Mouse (Mus musculus): ENCODE data around the gene Pcdh9. TPM values are rescaled to one million over a fixed set of nuclear protein-coding genes. Genes with fewer than 3 reads are reported as not detected.

The Pcdh9 gene
- polyA plus RNA-seq, 1 experiment from 2014 or later = 33.7 TPM

DNA sequence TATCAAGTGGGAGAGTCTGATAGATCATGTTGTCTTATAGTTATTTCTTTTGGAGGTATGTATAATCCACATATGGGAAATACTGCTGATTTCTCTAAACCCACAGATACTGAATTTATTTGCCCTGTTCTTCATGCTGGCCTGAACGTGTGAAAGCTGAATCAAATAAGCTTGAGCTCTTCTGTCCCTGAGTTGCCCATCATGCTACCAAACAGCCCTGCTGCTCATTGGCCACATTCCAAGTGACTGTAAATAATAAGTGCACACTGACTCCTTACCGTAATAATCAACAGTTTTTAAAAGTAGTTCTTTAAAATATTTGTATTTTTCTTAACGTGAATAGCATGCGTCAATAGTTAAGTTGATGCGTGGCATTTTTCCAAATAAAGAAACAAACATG lies 370.3 kb downstream of the Pcdh9 start:
- no peaks in the 10 kb centered on the region for H3K36me3 ChIP-seq (ENCODE audit: control insufficient read depth, insufficient read depth, low read length)
- ATAC-seq (ENCODE audit: low read depth) (no peak), DNase-seq (ENCODE audit: low spot score) (no peak)
- no peak overlapping the region for H3K27ac ChIP-seq (replicated peaks; ENCODE audit: low read depth, low read length)
- no peak overlapping the region for H3K9ac ChIP-seq (ENCODE audit: low read depth, low read length)
- 76% methylated on average over 5 of the region's 5 CpGs for WGBS
- no peak overlapping the region for H3K4me3 ChIP-seq (ENCODE audit: low read depth, low read length)
- H3K4me2 ChIP-seq (ENCODE audit: low read depth, low read length) = no peak overlapping the region
- no peaks in the 10 kb centered on the region for H3K9me3 ChIP-seq (ENCODE audit: control insufficient read depth, low read length)
- no peaks in the 10 kb centered on the region for H3K4me1 ChIP-seq (ENCODE audit: control insufficient read depth, insufficient read depth, low read length)
- H3K27me3 ChIP-seq (replicated peaks; ENCODE audit: control insufficient read depth, insufficient read depth, low read length) = no peaks in the 10 kb centered on the region

DNA sequence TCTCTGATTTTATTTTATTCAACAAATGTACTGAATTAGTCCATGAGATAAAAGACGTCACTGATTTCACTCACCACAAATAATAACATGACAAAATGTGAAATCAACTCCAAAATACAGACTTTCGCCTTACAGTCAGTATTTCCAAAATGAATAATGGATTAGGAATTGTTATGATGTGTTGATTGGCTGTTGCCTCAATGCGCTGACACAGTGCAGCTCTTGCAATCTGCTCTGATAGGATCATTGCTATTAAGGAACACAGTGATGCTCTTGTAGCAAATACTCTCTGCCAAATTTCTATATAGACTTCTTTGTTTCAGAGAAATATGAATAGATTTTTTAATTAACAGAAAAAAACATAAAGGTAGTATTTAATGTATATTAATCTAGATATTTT lies 373.8 kb downstream of the Pcdh9 start:
- DNase-seq (ENCODE audit: low spot score) = no peak
- no peak for ATAC-seq (ENCODE audit: low read depth)
- Histone ChIP-seq H3K9ac (ENCODE audit: low read depth, low read length) (no peak overlapping the region), H3K4me1 (ENCODE audit: control insufficient read depth, insufficient read depth, low read length) (peaks cover 4% of the 10 kb centered on the region; the same call in 1 of the 2 replicates), H3K9me3 (ENCODE audit: control insufficient read depth, low read length) (no peaks in the 10 kb centered on the region), H3K4me3 (ENCODE audit: low read depth, low read length) (no peak overlapping the region), H3K27ac (replicated peaks; ENCODE audit: low read depth, low read length) (no peak overlapping the region), H3K36me3 (ENCODE audit: control insufficient read depth, insufficient read depth, low read length) (no peaks in the 10 kb centered on the region), H3K4me2 (ENCODE audit: low read depth, low read length) (no peak overlapping the region), H3K27me3 (replicated peaks; ENCODE audit: control insufficient read depth, insufficient read depth, low read length) (no peaks in the 10 kb centered on the region)
- 82% methylated on average over 3 of the region's 3 CpGs for WGBS

- DNase-seq (ENCODE audit: low spot score) = peak; percentile 36
- no peak overlapping the region for H3K4me2 ChIP-seq (ENCODE audit: low read depth, low read length)
- no peaks in the 10 kb centered on the region for H3K4me1 ChIP-seq (ENCODE audit: control insufficient read depth, insufficient read depth, low read length)
- H3K4me3 ChIP-seq (ENCODE audit: low read depth, low read length) = no peak overlapping the region
- H3K9me3 ChIP-seq (ENCODE audit: control insufficient read depth, low read length) = no peaks in the 10 kb centered on the region
- no peak overlapping the region for H3K27ac ChIP-seq (replicated peaks; ENCODE audit: low read depth, low read length)
- no peaks in the 10 kb centered on the region for H3K36me3 ChIP-seq (ENCODE audit: control insufficient read depth, insufficient read depth, low read length)
- peak; percentile 86 for ATAC-seq (ENCODE audit: low read depth)
- no peaks in the 10 kb centered on the region for H3K27me3 ChIP-seq (replicated peaks; ENCODE audit: control insufficient read depth, insufficient read depth, low read length)
- no peak overlapping the region for H3K9ac ChIP-seq (ENCODE audit: low read depth, low read length)
Observed at GRCm38 (mm10) chr14:93506107-93506506, 384.4 kb downstream of the Pcdh9 start.

GRCm38 (mm10) chr14:93498813-93499690 lies 391.4 kb downstream of the Pcdh9 start:
- no peaks in the 10 kb centered on the region for H3K36me3 ChIP-seq (ENCODE audit: control insufficient read depth, insufficient read depth, low read length)
- DNase-seq (ENCODE audit: low spot score) (peak; percentile 86), ATAC-seq (ENCODE audit: low read depth) (peak; percentile 53; the same call in 1 of the 2 replicates)
- no peaks in the 10 kb centered on the region for H3K27me3 ChIP-seq (replicated peaks; ENCODE audit: control insufficient read depth, insufficient read depth, low read length)
- peak overlapping the region; percentile 18; the same call in 1 of the 2 replicates for H3K4me2 ChIP-seq (ENCODE audit: low read depth, low read length)
- WGBS = 38% methylated on average over 13 of the region's 13 CpGs
- no peaks in the 10 kb centered on the region for H3K9me3 ChIP-seq (ENCODE audit: control insufficient read depth, low read length)
- H3K4me1 ChIP-seq (ENCODE audit: control insufficient read depth, insufficient read depth, low read length) = no peaks in the 10 kb centered on the region
- 0 out of 2 replicates have a peak overlapping the region, but pooled peaks have one; percentile 48 for H3K27ac ChIP-seq (replicated peaks; ENCODE audit: low read depth, low read length)
- no peak overlapping the region for H3K4me3 ChIP-seq (ENCODE audit: low read depth, low read length)
- no peak overlapping the region for H3K9ac ChIP-seq (ENCODE audit: low read depth, low read length)

DNA sequence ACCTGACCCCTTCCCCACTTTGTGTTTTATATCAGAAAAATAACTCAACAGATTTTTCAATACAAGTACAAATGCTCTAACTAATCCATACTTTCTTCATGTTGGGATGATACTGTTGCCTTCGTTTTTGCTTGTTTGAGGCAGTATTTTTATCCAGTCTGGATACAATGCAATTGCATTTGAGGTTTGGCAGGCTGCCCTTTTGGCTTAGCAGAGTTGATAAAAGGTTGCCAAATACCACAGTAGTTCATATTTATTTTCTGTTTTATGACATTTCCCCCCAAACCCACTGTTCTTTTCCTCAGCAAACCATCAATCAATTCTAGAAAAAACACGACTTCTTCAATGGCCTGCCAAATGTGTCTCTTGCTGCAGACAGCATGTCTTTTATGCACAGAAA lies 415.5 kb downstream of the Pcdh9 start:
- Histone ChIP-seq H3K27me3 (replicated peaks; ENCODE audit: control insufficient read depth, insufficient read depth, low read length) (no peaks in the 10 kb centered on the region), H3K4me2 (ENCODE audit: low read depth, low read length) (no peak overlapping the region), H3K27ac (replicated peaks; ENCODE audit: low read depth, low read length) (no peak overlapping the region), H3K4me1 (ENCODE audit: control insufficient read depth, insufficient read depth, low read length) (no peaks in the 10 kb centered on the region), H3K36me3 (ENCODE audit: control insufficient read depth, insufficient read depth, low read length) (no peaks in the 10 kb centered on the region), H3K4me3 (ENCODE audit: low read depth, low read length) (no peak overlapping the region), H3K9ac (ENCODE audit: low read depth, low read length) (no peak overlapping the region), H3K9me3 (ENCODE audit: control insufficient read depth, low read length) (no peaks in the 10 kb centered on the region)
- WGBS = 41% methylated on average over 2 of the region's 2 CpGs
- DNase-seq (ENCODE audit: low spot score) (peak; percentile 80), ATAC-seq (ENCODE audit: low read depth) (no peak)

DNA sequence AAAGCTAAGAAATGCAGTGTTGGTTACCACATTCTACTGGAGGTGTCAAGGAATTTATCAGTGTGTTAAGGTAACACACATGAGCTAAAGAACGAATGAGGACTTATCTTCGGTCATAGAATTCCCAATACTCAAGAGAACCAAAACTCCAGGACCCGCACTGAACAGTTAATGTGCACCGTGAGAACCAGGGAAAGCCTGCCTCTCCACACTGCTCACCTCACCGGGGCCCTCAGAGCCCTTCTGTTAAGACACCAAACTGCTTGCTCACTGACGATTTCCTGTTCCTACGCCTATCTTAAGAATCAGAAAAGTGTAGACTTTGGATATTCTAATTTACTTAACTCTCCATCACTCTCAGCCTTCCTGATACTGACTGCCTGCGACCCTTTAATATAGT lies 418.0 kb downstream of the Pcdh9 start:
- H3K4me3 ChIP-seq (ENCODE audit: low read depth, low read length) = no peak overlapping the region
- WGBS = 86% methylated on average over 8 of the region's 8 CpGs
- ATAC-seq (ENCODE audit: low read depth) (no peak), DNase-seq (ENCODE audit: low spot score) (no peak)
- H3K27ac ChIP-seq (replicated peaks; ENCODE audit: low read depth, low read length) = no peak overlapping the region
- no peak overlapping the region for H3K9ac ChIP-seq (ENCODE audit: low read depth, low read length)
- H3K4me1 ChIP-seq (ENCODE audit: control insufficient read depth, insufficient read depth, low read length) = no peaks in the 10 kb centered on the region
- no peaks in the 10 kb centered on the region for H3K27me3 ChIP-seq (replicated peaks; ENCODE audit: control insufficient read depth, insufficient read depth, low read length)
- no peak overlapping the region for H3K4me2 ChIP-seq (ENCODE audit: low read depth, low read length)
- no peaks in the 10 kb centered on the region for H3K36me3 ChIP-seq (ENCODE audit: control insufficient read depth, insufficient read depth, low read length)
- no peaks in the 10 kb centered on the region for H3K9me3 ChIP-seq (ENCODE audit: control insufficient read depth, low read length)

DNA sequence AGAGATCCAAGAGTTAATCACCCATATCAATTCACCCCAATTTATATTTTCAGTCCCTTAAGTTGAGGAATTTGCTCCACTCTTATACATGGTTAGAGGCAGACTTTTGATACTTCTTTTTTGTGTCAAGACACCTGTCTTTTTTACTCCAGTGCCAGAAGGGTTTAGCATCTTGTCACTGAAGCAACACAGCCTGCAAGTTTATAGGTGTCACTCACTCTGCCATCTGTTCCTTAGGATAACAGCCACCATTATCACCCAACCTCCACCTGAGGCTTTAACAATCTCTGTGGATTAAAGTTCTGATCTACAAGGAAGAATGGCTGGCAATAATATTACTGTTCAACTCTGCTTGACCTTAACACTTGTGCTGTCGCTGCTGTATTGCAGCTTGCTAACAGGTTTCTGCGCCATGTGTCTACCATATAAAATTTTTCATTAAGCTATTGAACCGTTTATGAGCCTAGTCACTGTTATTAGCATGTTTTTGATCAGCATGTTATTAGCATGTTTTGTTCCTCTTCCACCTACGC lies 427.1 kb downstream of the Pcdh9 start:
- no peak overlapping the region for H3K9ac ChIP-seq (ENCODE audit: low read depth, low read length)
- ATAC-seq (ENCODE audit: low read depth) = no peak
- H3K9me3 ChIP-seq (ENCODE audit: control insufficient read depth, low read length) = no peaks in the 10 kb centered on the region

DNA sequence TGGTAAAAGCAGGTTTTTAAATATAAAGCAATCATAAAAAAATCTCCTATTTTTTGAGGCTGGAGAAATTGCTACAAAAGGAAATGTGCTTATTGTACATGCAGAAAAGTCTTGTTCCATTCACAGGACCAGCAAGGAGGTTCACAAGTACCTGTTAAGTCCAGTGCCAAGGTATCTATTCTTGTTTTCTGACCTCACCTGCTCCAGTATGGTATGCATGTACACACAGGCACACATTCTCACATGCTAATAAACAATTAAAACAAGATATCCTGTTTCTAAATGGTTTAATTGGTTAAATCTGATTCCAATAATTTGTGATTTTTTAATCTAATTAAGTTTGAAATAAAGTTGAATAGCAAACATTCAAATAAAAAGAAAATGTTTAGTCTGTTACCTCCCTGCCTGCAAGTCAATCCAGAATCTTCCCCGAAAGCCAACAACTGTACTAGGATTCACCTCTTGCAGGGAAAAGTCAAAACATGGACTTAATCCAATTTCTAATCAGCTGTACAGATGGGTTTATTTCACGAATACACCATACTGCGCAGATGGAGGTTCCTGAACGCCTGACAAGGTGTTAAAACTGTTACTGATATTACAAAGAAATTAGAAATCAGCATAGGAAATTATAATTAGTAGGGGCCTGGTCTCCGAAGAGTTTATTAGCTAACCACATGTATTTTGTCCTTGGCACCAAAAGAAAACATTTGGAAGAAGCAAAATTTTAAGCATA lies 439.4 kb downstream of the Pcdh9 start:
- H3K9ac ChIP-seq (ENCODE audit: low read depth, low read length) = no peak overlapping the region
- WGBS = 74% methylated on average over 5 of the region's 5 CpGs
- no peak overlapping the region for H3K27ac ChIP-seq (replicated peaks; ENCODE audit: low read depth, low read length)
- no peaks in the 10 kb centered on the region for H3K4me1 ChIP-seq (ENCODE audit: control insufficient read depth, insufficient read depth, low read length)
- no peaks in the 10 kb centered on the region for H3K9me3 ChIP-seq (ENCODE audit: control insufficient read depth, low read length)
- H3K4me3 ChIP-seq (ENCODE audit: low read depth, low read length) = no peak overlapping the region
- no peaks in the 10 kb centered on the region for H3K27me3 ChIP-seq (replicated peaks; ENCODE audit: control insufficient read depth, insufficient read depth, low read length)
- ATAC-seq (ENCODE audit: low read depth) = no peak
- H3K36me3 ChIP-seq (ENCODE audit: control insufficient read depth, insufficient read depth, low read length) = no peaks in the 10 kb centered on the region
- DNase-seq (ENCODE audit: low spot score) = peak; percentile 4
- H3K4me2 ChIP-seq (ENCODE audit: low read depth, low read length) = no peak overlapping the region

More for the DNA sequence above, 427.1 kb downstream of the Pcdh9 start:
- DNase-seq (ENCODE audit: low spot score) = peak; percentile 17
- no peaks in the 10 kb centered on the region for H3K36me3 ChIP-seq (ENCODE audit: control insufficient read depth, insufficient read depth, low read length)
- WGBS = 72% methylated on average over 4 of the region's 4 CpGs
- H3K4me3 ChIP-seq (ENCODE audit: low read depth, low read length) = no peak overlapping the region
- no peak overlapping the region for H3K4me2 ChIP-seq (ENCODE audit: low read depth, low read length)
- no peaks in the 10 kb centered on the region for H3K27me3 ChIP-seq (replicated peaks; ENCODE audit: control insufficient read depth, insufficient read depth, low read length)
- H3K4me1 ChIP-seq (ENCODE audit: control insufficient read depth, insufficient read depth, low read length) = no peaks in the 10 kb centered on the region
- no peak overlapping the region for H3K27ac ChIP-seq (replicated peaks; ENCODE audit: low read depth, low read length)

All from embryonic facial prominence, embryonic 14.5 days (tissue).